Mouse (Mus musculus) cerebellum, adult 9-11 months (tissue): ENCODE results near the gene Mast4.

Experiments
- DNase-seq: peaks from one replicate; pipeline ENCODE4 v3.0.0; 2022

The Mast4 gene

DNA sequence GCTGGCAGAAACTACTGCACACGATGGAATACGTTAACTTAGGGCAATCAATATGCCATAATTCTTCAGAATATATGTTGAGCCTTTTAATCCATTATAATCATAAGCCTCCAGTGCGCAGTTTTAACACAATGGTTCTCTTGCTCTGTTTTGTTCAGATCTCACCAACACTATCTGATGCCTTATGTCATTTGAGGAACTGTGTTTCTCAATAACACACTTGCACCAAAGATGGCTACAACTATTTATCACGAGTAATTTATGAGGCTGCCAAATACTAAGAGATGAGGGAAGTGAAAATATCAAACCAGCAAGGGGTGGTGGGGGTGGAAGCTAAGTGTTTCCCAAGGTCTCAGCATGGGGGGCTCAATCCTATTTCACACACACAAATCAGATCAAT lies 448.1 kb downstream of the Mast4 start:
- no peak for DNase-seq

DNA sequence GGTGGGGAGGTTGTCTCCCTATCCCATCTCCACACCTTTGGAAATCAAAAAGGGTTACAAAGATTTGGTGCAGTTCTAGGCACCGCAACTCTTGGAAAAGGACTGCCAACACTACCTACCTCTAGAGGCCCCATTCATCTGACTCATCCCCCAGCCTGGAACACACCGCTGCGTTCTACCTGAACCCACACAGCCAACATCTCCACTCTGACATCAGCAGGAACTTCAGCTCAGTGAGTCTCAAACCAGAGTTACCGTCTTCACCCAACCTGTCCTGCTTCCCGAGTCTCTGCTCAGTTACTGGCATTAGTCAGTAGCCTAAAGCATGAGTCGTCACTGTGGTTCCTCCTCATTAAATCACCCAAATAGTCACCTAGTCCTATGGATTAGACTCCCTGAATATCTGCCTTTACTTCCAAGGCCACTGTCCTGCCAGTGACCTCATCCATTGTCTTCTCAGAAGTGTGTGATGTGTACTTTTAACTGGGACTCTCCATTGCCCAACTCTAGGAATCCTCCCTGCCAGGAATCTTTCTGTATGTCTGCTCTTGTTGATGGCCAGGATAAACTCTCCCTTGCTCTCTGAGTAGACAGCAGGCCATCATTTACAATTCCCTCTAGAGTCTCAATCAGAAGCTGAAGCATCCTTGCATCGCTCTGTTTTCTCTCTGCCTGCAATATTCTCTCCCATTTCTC lies 453.8 kb downstream of the Mast4 start:
- DNase-seq: no peak

DNA sequence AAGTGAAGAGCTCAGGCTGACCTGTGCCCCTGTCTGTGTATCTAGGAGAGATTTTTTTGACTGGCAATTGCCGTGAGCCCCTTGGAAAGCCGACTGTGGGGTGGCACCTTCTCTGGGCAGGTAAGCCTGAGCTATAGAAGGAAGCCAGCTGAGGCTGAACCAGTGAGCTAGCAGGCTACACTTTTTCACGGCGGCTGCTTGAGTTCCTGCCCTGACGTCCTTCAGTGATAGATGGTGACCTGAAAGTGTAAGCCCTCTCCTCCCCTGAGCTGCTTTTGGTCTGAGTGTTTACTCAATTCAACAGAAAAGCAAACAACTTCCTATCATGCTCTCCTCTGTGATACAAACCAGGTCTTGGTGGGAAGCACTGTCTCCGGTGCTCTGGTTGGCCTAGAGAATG lies 455.7 kb downstream of the Mast4 start:
- DNase-seq: no peak

DNA sequence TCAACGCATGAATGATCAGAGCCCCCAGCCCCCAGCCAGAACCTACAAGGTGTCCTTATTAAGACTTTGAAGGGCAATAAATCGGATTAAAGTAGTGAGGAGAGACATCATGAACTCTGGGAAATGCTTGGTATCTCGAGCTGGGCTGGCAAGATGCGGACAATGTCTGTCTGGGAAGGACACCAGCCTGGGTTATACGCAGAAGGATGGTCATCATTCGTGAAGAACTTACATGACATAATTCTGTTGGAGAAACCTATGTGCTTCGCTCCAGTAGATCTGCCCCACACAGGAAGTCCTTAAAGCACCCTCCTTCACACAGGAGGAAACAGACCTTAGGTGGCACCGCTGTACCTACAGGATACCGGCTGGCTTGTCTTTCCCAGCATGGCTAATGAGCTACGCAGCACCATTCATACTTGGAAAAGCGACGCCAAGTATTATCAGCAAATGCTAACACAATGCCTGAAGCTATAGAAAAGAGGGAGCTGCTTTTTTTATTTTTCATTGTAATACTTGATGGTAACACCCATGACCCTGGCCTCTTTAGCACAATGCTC lies 456.5 kb downstream of the Mast4 start:
- no peak for DNase-seq

DNA sequence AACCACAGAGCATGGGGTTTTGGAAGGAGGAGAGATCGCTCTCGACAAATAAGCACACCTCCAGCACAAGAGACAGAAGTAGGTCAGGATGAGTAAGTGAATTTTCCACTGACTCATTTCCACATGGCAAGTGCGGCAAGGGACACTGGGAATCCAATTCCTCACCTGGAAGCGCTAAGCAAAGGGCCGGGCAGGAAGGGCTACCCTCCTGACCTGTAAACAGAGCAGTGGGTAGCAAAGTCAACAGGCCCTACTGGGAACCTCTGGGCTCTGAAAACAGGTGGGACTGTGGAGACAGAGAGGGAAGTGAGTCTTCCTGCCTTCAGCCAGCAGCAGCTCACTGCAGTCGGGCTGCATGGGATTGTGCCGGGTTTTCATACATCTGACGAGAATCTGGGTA lies 457.1 kb downstream of the Mast4 start:
- no peak for DNase-seq

DNA sequence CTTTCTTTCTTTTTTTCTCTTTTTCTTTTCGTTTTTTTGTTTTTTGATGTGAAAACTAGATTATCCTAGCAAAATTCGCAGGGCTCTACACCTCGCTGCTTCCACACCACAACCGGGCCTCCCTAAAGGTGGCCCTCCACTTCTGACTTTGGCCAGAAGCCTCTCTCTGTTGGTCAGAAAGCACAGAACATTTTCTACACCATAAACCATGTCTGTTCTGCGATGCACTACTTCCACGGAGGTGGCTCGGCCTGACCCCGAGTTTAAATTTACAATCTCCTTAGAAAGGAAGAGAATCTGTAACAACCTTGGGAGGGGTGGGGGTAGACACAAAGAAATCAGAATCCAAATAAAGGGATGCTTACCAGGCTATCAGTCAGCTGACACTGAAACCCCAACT lies 458.8 kb downstream of the Mast4 start:
- DNase-seq: no peak

DNA sequence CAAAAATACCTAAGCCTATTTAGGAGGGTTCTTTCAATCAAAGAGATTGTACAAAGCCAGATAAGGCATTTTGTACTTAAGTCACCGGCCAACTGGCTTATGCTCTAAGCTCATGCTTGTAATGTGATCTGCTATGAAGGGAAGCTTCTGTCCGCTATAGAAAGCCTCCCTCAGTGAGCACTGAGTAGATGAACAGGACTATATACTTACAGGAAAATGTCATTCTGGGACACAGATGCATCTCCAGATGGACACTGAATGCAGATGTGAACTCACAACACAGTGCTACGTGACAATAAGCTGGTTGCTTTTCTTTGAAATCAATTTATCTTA lies 459.2 kb downstream of the Mast4 start:
- DNase-seq: no peak

DNA sequence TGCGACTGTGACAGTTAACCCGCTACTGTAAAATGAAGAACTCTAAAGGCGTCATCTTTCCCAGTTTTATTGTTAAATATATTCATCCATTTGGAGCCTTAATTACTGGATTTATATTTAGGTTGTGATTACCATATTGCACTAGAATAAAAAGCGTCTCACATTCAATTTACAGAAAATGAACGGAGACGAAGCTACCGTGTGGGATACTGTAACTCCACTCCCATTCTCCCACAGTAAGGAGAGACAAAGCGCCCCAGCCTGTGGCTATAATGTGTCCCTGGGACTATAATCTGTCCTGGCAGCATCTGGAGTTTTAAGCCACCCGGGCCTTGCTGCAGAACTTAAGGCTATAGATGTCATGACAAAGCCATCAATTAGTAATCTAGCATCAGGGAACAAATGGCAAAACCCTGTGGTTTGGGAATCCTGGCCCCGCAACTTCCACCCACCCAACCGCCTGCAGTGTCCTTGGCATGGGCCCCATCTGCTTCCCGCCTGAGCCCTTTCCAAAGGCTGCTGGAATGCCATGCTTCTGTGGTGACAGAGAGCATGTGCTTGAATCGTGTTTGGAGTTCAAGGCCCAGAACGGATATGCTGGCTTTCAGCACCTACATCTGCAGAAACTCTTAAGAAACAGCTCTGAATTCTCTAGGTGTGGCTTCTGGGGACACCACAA lies 459.7 kb downstream of the Mast4 start:
- no peak for DNase-seq

DNA sequence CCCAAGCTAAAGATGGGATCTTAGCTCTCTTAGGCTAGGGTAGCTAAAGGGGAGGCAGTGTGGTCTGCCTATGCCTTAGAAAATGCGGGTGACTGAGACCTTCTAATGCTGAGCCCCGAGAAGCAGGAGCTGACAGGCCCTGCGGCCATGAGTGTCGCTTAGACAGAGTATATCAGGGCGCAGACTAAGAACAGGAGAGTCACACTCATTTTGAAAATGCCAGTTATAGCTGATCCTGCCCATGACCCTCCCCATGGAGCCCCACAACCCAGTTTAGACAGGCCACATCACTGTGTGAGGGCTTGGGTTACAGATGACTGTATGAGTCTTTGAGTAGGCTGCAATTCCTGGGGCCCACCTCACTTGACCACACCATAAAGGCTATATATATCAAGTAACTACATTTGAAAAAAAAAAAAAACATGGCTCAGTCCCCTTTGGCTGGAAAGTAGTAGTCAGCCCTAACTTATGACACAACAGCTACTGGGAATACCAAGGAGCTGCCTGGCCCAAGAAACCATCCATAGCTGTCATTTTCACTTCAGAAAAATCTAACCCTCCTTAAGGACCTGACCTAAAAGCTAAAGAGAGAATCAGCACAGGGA lies 460.8 kb downstream of the Mast4 start:
- no peak for DNase-seq

DNA sequence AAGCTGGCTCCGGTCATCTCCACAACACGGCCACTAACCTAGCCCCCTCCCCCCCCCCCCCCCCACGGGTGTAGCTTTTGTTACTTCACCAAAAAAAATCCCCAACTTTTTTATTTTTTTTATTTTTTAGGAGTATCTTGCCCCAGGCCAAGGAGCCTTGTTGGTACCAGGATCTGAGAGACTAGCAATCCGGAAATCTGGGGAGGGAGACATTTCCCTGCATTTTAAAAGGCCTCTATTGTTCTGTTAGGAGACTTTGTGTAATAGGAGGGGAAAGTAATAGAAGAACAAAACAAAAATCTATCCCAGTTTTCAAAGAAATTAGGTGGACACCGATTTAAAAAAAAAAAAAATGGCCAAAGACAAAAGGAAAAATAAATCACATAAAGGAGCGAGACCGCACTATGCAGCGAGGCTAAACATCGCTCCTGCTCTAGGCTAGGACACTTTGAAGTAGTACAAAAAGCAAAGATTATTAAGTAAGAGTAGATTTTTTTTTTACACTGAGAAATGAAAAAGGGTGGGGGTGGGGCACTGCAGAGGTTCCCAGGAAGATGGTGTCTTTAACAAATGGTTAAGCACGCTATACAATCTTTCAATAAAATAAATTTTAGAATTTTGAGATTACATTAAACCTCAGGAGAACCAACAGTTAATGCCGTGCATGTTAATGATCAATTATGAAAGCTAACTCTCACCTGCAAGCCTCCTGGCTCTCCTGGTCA lies 462.8 kb downstream of the Mast4 start:
- DNase-seq: no peak

DNA sequence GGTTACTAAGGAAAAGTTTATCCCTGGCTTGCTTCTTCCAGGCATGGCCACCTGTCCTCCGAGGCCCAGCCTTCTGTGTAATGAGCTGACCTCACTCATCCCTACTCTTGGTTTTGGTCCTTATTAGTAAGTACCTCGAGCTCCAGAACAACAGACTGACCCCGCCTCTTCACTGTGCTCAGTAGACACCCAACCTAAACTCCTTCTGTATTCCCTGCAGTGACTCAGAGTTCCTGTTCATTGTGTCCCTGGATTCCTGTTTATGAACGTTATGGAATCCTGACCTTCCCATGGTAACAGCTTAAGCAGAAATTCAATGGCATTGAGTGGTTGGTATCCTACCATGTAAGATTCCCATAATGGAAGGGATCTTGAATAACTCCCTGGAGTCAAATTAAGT lies 464.8 kb downstream of the Mast4 start:
- no peak for DNase-seq

DNA sequence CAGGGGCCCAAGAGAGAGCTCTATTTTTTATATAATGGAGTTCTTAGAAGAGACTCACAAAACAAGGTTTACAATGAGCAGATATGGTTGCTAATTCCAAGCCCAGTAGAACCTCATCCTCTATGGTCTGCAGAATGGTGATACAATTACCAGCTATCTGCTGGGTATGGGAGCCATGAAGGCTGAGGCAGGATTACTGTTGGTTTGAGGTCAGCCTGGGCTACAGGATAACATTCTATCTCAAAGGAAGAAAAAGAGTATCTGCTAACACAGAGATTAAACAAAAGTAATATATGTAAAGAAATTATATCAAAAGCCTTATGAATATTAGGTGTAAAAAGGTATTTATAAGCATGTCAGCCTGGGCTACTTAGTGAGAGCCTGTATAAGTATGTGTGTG lies 467.5 kb downstream of the Mast4 start:
- no peak for DNase-seq

DNA sequence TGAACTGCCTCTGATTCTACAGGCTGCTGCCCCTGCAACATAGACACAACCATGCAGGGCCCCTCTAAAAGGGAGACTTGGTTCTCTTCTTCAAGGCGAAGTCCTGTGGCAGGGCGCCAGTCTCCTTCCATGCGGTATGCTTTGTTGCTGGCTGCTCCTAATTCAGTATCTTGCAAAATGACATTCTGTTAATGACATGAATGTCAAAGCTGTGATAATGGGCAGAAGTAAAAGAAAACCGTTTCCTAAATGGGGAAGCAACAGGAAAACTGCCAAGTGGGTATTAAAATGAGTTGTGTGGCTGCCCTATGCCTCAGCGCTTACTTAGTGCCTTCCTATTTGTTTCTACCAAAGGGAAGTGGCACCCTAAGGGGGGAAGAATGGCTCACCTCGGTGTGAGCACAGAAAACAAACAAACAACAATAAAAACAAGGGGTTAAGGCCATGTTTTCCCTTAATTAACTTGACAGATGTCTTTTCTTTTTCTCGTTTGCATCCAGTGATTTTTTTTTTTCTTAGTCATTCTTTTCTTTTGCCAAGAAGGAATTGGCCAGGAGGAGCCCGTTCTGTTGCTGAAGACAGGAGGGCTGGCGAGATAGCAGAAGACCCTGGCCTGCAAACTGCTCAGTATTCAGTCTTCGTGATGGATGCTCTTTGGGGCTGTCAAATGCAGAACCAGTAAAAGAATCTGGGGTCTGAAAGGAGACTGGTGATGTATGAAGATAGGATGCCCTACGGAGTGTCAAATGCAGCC lies 468.1 kb downstream of the Mast4 start:
- DNase-seq: no peak

DNA sequence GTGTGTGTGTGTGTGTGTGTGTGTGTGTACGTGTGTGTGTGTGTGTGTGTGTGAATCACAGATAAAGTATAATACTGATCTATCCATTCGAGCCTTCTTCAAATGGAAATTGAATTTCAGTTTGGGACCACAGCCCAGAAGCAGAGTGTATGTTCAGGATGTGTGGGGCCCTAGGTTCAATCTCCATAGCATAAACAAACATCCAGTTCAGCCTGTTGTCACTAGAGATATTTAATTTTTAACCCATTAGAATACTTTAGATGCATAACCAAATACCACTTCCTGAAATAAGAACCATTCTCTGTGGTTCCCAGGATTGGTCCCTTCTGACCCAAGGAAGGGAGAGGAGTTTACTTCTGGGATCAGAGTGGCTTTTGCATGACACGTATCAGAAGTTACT lies 468.8 kb downstream of the Mast4 start:
- DNase-seq: no peak

DNA sequence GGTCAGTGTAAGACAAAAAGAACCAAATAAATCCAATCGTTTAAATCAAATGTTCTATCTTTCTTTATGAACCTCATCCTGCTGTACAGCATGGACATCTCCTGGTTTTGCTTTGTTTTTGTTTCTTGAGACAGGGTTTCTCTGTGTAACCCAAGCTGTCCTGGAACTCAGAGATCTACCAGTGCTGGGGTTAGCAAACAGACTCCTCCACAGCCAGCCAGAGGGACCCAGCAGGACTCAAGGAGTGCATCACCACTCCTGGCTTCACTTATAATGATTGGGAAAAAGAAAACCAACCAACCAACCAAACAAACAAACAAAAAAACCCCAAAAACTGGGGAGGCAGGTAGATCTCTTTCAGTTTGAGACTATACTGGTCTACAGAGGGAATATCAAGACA lies 469.5 kb downstream of the Mast4 start:
- DNase-seq: no peak

DNA sequence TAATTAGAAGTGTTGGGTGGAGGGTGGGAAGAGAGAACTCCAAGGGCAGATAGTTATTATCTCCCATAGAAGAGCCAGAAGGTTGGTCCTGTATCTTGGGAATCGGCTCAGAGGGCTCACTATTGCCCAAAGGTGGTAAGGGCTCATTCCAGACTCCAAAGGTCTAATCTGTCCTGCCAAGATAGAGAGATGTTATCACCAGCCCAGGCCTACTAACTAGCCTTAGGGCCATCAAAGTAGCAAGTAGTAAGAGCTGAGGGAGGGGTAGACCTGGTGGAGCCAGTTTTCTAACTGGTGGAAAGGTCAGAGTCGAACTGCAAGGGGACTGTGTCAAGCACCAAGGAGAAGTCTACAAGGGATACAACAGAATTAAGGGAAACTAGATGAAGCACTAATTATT lies 470.2 kb downstream of the Mast4 start:
- DNase-seq: no peak

DNA sequence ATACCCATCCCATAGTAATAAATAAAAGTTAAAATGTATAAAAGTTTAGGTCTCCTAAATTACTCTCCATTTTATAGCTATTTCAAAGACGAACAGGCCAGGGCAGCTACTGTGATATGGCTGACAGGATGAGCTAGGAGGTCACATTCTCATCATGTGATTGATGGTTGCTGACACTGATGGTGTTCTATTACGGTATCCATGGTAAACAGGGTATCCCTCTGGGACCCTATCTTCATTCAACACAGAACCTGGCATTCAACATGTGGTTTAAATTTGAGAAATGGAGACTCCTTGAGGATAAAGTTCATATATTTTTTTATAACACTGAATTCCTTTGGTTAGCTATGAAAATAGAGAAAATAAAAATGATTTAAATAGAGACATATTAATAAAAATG lies 471.3 kb downstream of the Mast4 start:
- no peak for DNase-seq

DNA sequence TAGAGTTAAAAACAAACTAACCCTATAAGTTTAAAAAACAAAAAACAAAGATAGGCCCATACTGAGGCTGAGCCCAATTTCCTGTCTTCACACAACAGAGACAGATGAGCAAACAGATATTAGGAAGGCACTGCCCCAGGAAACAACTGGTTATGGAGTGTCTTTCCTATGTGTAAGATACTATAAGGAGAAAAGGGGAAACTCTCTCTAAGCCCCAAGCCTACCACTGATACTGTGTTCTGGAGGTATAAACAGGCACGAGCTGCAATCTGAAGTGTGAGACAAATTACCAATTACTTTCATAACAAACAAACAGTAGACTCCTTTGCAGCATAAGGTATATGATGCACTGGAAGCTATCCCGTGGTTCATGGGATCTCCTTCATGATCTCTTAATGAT lies 471.9 kb downstream of the Mast4 start:
- no peak for DNase-seq

DNA sequence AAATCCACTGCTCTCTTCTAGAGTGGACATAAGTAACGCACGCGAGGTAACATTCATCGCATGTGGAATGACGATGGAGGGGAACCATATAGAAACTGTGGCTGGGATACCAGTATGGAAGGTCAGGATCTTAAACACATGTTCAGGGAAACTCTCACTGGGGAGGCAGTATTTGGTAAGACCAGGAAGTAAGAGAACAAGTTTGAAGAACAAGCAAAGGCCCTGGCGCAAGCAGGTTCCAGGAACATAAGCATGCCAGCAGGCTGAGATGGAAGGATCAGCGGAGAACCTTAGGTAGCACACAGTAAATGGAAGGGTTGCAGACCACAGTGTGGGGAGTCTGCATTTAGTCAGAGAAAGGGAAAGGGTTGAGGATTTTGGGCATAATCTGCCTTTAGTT lies 473.6 kb downstream of the Mast4 start:
- DNase-seq: no peak

DNA sequence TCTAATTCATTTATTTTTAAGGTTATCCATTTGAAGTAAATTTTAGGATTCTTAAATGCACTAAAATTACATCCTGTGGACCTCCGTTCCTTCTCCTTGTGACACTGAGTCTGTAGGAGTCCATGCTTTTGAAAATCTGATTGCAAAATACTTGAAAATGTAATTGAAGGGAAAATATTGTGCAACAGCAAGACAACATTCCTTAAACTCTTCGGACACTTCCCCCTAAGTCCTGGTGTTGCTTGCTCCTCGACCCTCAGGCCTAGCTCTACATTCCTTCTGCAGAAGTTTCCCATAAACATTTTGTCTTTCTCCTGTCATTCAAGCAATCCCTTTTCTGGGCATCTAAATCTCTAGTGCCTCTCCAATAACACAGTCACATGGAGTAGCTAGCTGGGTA lies 474.2 kb downstream of the Mast4 start:
- DNase-seq: no peak

DNA sequence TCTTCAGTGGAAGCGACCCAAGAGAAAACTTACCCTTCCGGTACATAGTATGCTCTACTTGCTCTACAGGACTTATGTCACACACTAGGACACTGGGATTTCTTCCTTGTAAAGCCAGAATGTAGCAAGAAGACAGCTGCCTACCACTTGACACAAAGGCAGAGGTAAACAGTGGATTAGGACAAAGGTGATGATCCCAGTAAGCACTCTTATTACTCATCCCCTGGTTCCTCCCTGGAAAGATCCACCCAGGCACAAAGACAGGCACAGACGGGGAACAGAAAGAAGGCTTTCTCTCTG lies 476.8 kb downstream of the Mast4 start:
- no peak for DNase-seq

DNA sequence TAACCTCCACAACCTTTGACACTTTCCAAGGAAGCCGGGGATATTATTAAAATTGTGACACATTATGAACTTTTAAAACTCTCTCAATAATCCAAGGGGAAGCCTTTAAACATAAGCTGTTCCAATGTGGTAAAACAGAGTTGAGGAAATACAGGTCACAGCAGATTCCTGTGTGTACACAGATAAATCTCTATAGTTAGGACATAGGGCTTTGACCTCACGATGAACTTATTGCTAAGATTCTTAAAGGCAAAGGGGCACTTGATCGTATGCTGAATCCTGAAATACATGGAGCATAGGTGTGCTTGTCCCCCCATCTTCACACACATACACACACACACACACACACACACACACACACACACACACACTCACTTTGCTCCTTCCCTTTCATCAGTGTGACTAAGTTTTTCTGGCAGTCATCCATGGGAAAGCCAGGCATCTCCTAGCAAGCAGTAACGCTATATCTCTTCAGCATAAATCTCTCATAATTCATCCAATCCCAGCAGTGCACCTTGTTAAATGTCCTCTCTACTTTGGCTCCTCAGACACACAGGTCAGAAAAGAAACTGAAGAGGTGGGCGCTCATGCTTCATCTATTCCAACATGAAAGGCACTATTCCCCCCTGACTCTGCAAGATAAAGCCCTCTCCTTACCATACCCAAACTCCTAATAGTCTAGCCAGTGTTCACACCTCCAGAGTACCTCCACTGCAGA lies 477.3 kb downstream of the Mast4 start:
- no peak for DNase-seq

DNA sequence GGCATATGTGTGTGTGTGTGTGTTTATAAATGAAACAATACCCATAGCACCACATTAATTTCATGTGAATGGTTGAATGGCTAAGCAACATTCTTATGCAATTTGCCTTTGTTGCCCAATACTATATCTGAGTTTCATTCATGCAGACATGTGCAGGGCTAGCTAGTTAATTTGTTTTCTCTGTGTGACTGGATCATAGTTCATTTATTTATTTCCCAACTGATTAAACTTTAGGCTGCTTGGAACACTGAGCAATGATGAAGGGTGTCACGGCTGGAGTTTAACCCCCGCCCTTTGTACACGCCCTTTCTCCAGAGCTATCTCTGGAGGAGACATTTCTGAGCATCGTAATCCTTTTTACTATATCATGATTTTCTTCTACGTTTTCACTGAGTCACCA lies 481.4 kb downstream of the Mast4 start:
- DNase-seq: no peak
